Mouse (Mus musculus) 3134 (cell line): ENCODE measurements at regions not wholly inside any gene's neighbourhood (a gene's known extent, or its start where the extent isn't known, plus 50 kb on each side); places are given as distances from the start of the nearest gene placed in this dataset.

ENCODE experiments used
- DNase-seq: peaks from one replicate; pipeline ENCODE4 v3.0.0-alpha.2; 2011; ENCODE audit warnings: low spot score; ENCODE audit not compliant: insufficient read length; ENCODE audit errors: extremely low read depth

GRCm38 (mm10) chr6:34246512-34246911 lies 69.6 kb upstream of the Slc35b4 start:
- no peak for DNase-seq

GRCm38 (mm10) chr6:34243001-34243400 lies 66.1 kb upstream of the Slc35b4 start:
- DNase-seq = peak; percentile 15

- no peak for DNase-seq
Measured at GRCm38 (mm10) chr6:34242486-34242885, 65.6 kb upstream of the Slc35b4 start.

- no peak for DNase-seq
Measured at GRCm38 (mm10) chr6:34235132-34235531, 58.2 kb upstream of the Slc35b4 start.

- peak; percentile 30 for DNase-seq
Measured at GRCm38 (mm10) chr6:34234443-34235020, 57.6 kb upstream of the Slc35b4 start.

- DNase-seq = peak; percentile 19
Measured at GRCm38 (mm10) chr6:34230768-34231381, 54.0 kb upstream of the Slc35b4 start.

- DNase-seq = no peak
Measured at GRCm38 (mm10) chr6:34227131-34227530, 50.2 kb upstream of the Slc35b4 start.
